Mouse (Mus musculus): ENCODE measurements around the gene 9430097D07Rik.

GRCm38 (mm10) chr2:32574497-32574896, 987 bp downstream of the 9430097D07Rik start, which contains the start of gene Pip5kl1:
- TF ChIP-seq CTCF (IDR thresholded peaks at IDR 0.05; ENCODE audit: control insufficient read depth, insufficient read depth, insufficient read length) (no peak), MYOD1 (IDR thresholded peaks at IDR 0.05; ENCODE audit: control insufficient read depth, insufficient read length, low read depth) (no peak), FOSL1 (IDR thresholded peaks at IDR 0.05; ENCODE audit: insufficient read depth, low read length, poor library complexity, severe bottlenecking) (no peak), CEBPB (IDR thresholded peaks at IDR 0.05; ENCODE audit: low read depth) (no peak), USF1 (IDR thresholded peaks at IDR 0.05; ENCODE audit: low read depth) (no peak), MAX (IDR thresholded peaks at IDR 0.05) (no peak)

Measured in C2C12 (cell line).